Mouse (Mus musculus) cortical plate, adult 2 months (tissue): ENCODE results near the gene 9530003J23Rik.

Experiments used
- CTCF ChIP-seq: fragments of 200-500 bp; IDR thresholded peaks from 2 replicates; pipeline ENCODE4 v1.5.1; 2011; ENCODE audit warnings: mild to moderate bottlenecking, control low read depth, low read length; ENCODE audit not compliant: insufficient read depth; ENCODE audit errors: extremely low read depth
- POLR2A ChIP-seq: fragments of 200-500 bp; IDR thresholded peaks from 2 replicates; pipeline ENCODE4 v1.6.1; 2011; ENCODE audit warnings: mild to moderate bottlenecking, low read length, control low read depth; ENCODE audit not compliant: insufficient read depth; ENCODE audit errors: extremely low read depth

DNA sequence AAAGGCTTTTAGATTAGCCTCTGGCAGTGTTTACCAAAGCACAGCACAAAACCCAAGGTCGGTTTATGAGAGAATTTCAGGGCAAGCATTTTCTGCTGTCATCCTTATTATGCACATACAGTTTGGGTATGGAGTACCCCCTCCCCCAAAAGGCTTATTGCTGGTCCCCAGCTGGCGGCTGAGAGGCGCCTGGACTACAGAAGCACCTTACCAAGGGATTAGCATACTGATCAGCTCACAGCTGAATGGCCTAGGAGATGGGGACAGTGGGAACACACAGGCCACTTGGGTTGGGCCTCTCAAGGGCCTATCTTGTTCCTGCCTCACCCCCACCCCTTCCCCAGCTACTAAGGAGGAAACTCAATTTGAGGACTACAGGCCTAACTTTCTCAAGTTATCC, 15.7 kb downstream of the 9530003J23Rik start:
- no peak for TF ChIP-seq CTCF
- TF ChIP-seq POLR2A: no peak
